Mouse (Mus musculus) limb, embryonic 10.5 days (tissue): ENCODE data around the gene Setx. TPM values are rescaled to one million over a fixed set of nuclear protein-coding genes. Genes with fewer than 3 reads are reported as not detected.

ENCODE experiments used
- DNase-seq: peaks from one replicate; pipeline ENCODE4 v3.0.0-alpha.2; 2017; ENCODE audit warnings: low spot score
- H3K27ac ChIP-seq: fragments of 300-500 bp; sonication (generic); 2 replicates; pipeline ENCODE4 v1.5.1; 2016; ENCODE audit warnings: mild to moderate bottlenecking
- H3K27me3 ChIP-seq: fragments of 300-500 bp; sonication (generic); 2 replicates; pipeline ENCODE4 v1.6.1; 2016; ENCODE audit warnings: low read depth, mild to moderate bottlenecking; ENCODE audit not compliant: poor library complexity, severe bottlenecking
- H3K36me3 ChIP-seq: fragments of 300-500 bp; sonication (generic); 2 replicates; pipeline ENCODE4 v1.6.1; 2016; ENCODE audit warnings: mild to moderate bottlenecking, moderate library complexity
- H3K4me1 ChIP-seq: fragments of 300-500 bp; sonication (generic); 2 replicates; pipeline ENCODE4 v1.6.1; 2016
- H3K4me3 ChIP-seq: fragments of 300-500 bp; sonication (generic); 2 replicates; pipeline ENCODE4 v1.5.1; 2016; ENCODE audit warnings: mild to moderate bottlenecking, moderate library complexity
- H3K9me3 ChIP-seq: fragments of 300-500 bp; sonication (generic); replicated peaks from 2 replicates; pipeline ENCODE4 v1.6.1; 2016; ENCODE audit warnings: mild to moderate bottlenecking
- WGBS: fragments of 180-500 bp; shearing (Covaris S2); methylation state at CpG from one replicate; pipeline ENCODE4 v1.1.7; 2016; 5-methylcytosine and 5-hydroxymethylcytosine counted together
- polyA plus RNA-seq: library from polyadenylated mRNA; unstranded; fragments of >200 nt; fragmentation: Nextera tagmentation; extraction: Ambion mirVana; gene quantifications from 2 replicates; pipeline ENCODE4 v1.2.1, GENCODE M21; 2016

Gene Setx
- polyA plus RNA-seq, 1 experiment from 2014 or later, result 16.4 TPM

GRCm38 (mm10) chr2:29201223-29201955 lies 77.4 kb downstream of the Setx start:
- Histone ChIP-seq H3K4me1 (0 out of 2 replicates have a peak, but pooled peaks cover 3% of the 10 kb centered on the region), H3K4me3 (no peak overlapping the region), H3K9me3 (no peaks in the 10 kb centered on the region), H3K27me3 (peaks cover 51% of the 10 kb centered on the region), H3K36me3 (no peaks in the 10 kb centered on the region), H3K27ac (no peak overlapping the region)
- DNase-seq, result no peak
- 67% methylated on average over 11 of the region's 11 CpGs for WGBS

DNA sequence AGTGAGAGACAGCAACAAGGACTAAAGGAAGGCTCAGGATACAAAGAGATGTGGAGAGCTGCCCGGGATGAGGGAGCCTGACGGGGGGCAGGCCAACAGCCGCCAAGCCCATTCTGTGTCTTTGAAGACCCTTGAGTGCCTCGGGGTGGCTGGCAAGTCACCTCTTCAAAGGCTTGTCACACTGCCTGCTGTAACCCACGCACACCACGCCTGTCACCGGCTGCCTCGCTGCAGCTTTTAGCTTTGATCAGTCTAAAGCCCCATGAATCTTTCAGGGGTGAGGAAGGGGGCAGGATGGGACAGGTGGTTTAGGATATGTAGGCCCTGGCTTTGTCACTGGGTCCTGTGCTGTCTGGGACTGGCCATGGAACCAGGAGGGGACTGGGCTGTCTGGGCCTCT lies 82.2 kb downstream of the Setx start:
- H3K27ac ChIP-seq, result no peak overlapping the region; the same call in 1 of the 2 replicates
- H3K4me3 ChIP-seq, result no peak overlapping the region
- no peak for DNase-seq
- 5% methylated on average over 8 of the region's 8 CpGs for WGBS
- no peaks in the 10 kb centered on the region for H3K9me3 ChIP-seq
- H3K4me1 ChIP-seq, result 0 out of 2 replicates have a peak, but pooled peaks cover 9% of the 10 kb centered on the region
- peaks cover 20% of the 10 kb centered on the region for H3K27me3 ChIP-seq
- no peaks in the 10 kb centered on the region for H3K36me3 ChIP-seq

- no peak for DNase-seq
- WGBS, result 63% methylated on average over 8 of the region's 8 CpGs
- Histone ChIP-seq H3K9me3 (no peaks in the 10 kb centered on the region), H3K4me3 (no peak overlapping the region), H3K36me3 (no peaks in the 10 kb centered on the region), H3K27ac (no peak overlapping the region), H3K4me1 (no peaks in the 10 kb centered on the region), H3K27me3 (no peaks in the 10 kb centered on the region)
Measured at GRCm38 (mm10) chr2:29216286-29217012, 92.5 kb downstream of the Setx start.

DNA sequence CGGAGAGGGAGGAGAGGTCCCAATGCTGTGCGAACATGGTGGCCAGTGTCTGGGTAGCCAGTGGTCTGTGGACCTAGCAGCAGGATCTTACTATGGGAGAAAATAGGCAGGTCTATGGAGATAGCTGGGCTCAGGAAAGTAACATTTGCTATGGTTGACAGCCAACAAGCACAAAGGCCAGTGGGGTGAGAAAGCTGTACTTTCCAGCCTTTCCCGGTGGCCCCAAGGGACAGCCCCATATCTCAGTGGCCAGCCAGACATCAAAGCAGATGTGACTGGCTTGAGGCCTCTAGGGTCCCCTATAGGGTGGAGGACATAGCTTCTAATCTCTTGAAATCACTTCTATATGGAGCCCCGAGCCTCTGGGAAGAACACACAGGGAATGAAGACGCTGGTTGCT lies 93.1 kb downstream of the Setx start:
- Histone ChIP-seq H3K36me3 (no peaks in the 10 kb centered on the region), H3K4me3 (no peak overlapping the region), H3K27me3 (no peaks in the 10 kb centered on the region), H3K27ac (no peak overlapping the region), H3K4me1 (no peaks in the 10 kb centered on the region), H3K9me3 (no peaks in the 10 kb centered on the region)
- no peak for DNase-seq
- WGBS, result 87% methylated on average over 5 of the region's 5 CpGs

DNA sequence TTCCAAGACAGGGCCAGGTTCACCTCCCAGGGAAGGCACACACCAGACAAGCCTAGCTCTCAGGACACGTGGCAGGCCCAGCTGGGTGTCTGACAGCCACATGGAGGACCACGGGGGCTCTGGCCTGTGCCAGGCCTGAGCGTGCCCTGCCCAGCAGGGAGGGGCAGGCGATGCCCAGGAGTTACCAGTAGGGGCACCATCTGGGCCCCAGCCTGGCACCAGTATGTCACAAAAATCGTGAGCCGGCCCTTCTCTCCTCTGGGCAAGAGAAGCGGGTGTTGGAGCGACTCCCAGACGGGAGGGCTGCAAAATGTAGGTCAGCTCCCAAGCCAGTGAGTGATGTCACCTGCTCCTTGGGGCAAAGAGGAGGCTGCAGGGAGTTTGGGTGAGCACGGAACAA lies 93.9 kb downstream of the Setx start:
- Histone ChIP-seq H3K4me1 (peaks cover 5% of the 10 kb centered on the region; the same call in 1 of the 2 replicates), H3K4me3 (no peak overlapping the region), H3K9me3 (no peaks in the 10 kb centered on the region), H3K36me3 (no peaks in the 10 kb centered on the region), H3K27ac (no peak overlapping the region), H3K27me3 (no peaks in the 10 kb centered on the region)
- no peak for DNase-seq
- 73% methylated on average over 10 of the region's 10 CpGs for WGBS

GRCm38 (mm10) chr2:29218831-29219230 lies 94.8 kb downstream of the Setx start:
- Histone ChIP-seq H3K4me3 (no peak overlapping the region), H3K9me3 (no peaks in the 10 kb centered on the region), H3K27me3 (no peaks in the 10 kb centered on the region), H3K27ac (no peak overlapping the region), H3K36me3 (no peaks in the 10 kb centered on the region), H3K4me1 (peaks cover 5% of the 10 kb centered on the region; the same call in 1 of the 2 replicates)
- DNase-seq, result no peak
- 80% methylated on average over 5 of the region's 5 CpGs for WGBS

GRCm38 (mm10) chr2:29222302-29222701 lies 98.3 kb downstream of the Setx start:
- DNase-seq, result no peak
- no peaks in the 10 kb centered on the region for H3K9me3 ChIP-seq
- WGBS, result 2% methylated on average over 4 of the region's 4 CpGs
- no peak overlapping the region for H3K27ac ChIP-seq
- no peaks in the 10 kb centered on the region for H3K36me3 ChIP-seq
- H3K27me3 ChIP-seq, result no peaks in the 10 kb centered on the region
- H3K4me3 ChIP-seq, result no peak overlapping the region; the same call in 1 of the 2 replicates
- peaks cover 5% of the 10 kb centered on the region; the same call in 1 of the 2 replicates for H3K4me1 ChIP-seq

DNA sequence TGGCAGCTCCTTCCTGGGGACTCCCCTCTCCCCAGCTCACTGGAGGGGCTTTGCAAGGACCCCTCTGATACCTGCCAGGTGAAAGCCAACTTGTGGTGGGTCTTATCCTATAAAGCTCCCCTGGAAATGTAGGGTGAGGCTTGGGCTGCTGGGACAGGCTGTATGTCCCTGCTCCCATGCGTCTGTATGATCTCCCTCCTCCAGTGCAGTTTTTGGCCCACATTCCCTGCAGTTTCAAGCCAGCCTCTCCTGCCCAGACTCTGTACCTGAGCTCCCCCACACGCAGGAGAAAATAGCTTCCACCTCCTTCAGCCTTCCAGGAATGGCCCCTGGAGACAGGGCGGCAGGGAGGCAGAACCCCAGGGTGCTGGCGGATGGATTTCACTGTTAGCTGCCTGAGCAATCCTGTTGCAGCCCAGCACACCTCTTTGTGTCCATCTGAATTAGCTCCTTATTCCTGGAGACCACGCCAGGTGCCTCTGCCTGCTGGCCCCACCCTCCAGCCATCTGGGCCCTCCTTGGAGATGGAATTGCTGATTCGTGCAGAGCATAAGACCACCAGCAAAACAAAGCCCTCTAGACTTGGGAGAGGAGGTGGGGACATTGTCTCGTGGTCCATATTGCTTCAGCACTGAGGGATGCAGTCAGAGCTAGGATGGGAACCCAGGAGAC lies 99.7 kb downstream of the Setx start:
- peaks cover 5% of the 10 kb centered on the region; the same call in 1 of the 2 replicates for H3K4me1 ChIP-seq
- H3K27ac ChIP-seq, result no peak overlapping the region
- no peak overlapping the region for H3K4me3 ChIP-seq
- no peak for DNase-seq
- H3K27me3 ChIP-seq, result no peaks in the 10 kb centered on the region
- H3K9me3 ChIP-seq, result no peaks in the 10 kb centered on the region
- H3K36me3 ChIP-seq, result no peaks in the 10 kb centered on the region
- 56% methylated on average over 7 of the region's 7 CpGs for WGBS

GRCm38 (mm10) chr2:29226671-29227070 lies 102.7 kb downstream of the Setx start:
- no peaks in the 10 kb centered on the region for H3K36me3 ChIP-seq
- H3K4me1 ChIP-seq, result peaks cover 5% of the 10 kb centered on the region; the same call in 1 of the 2 replicates
- no peak overlapping the region for H3K27ac ChIP-seq
- DNase-seq, result no peak
- H3K27me3 ChIP-seq, result no peaks in the 10 kb centered on the region
- no peaks in the 10 kb centered on the region for H3K9me3 ChIP-seq
- WGBS, result 82% methylated on average over 4 of the region's 4 CpGs
- no peak overlapping the region for H3K4me3 ChIP-seq

GRCm38 (mm10) chr2:29230191-29230835 lies 106.3 kb downstream of the Setx start:
- no peak overlapping the region for H3K27ac ChIP-seq
- WGBS, result 71% methylated on average over 9 of the region's 9 CpGs
- H3K4me1 ChIP-seq, result peaks cover 3% of the 10 kb centered on the region; the same call in 1 of the 2 replicates
- no peaks in the 10 kb centered on the region for H3K36me3 ChIP-seq
- no peak for DNase-seq
- H3K27me3 ChIP-seq, result no peaks in the 10 kb centered on the region
- no peak overlapping the region for H3K4me3 ChIP-seq
- H3K9me3 ChIP-seq, result no peaks in the 10 kb centered on the region
